Mouse (Mus musculus) kidney, adult 2 months (tissue): ENCODE measurements around the gene Vstm5. TPM values are rescaled to one million over a fixed set of nuclear protein-coding genes. Genes with fewer than 3 reads are reported as not detected.

ENCODE experiments used
- DNase-seq: peaks from one replicate; pipeline ENCODE4 v3.0.0; 2021
- H3K27ac ChIP-seq: fragments of 200-500 bp; 2 replicates; pipeline ENCODE4 v1.5.1; 2012; ENCODE audit warnings: low read depth, low read length, control low read depth, inconsistent platforms; ENCODE audit not compliant: insufficient read depth
- H3K27me3 ChIP-seq: fragments of 200-500 bp; replicated peaks from 2 replicates; pipeline ENCODE4 v1.6.1; 2012; ENCODE audit warnings: mild to moderate bottlenecking, moderate library complexity, low read length, inconsistent platforms; ENCODE audit not compliant: control insufficient read depth, insufficient read depth
- H3K36me3 ChIP-seq: fragments of 200-500 bp; 2 replicates; pipeline ENCODE4 v1.6.1; 2012; ENCODE audit warnings: mild to moderate bottlenecking, moderate library complexity, low read length, inconsistent platforms; ENCODE audit not compliant: control insufficient read depth, insufficient read depth
- H3K4me1 ChIP-seq: fragments of 200-500 bp; 2 replicates; pipeline ENCODE4 v1.6.1; 2011; ENCODE audit warnings: low read length; ENCODE audit not compliant: control insufficient read depth, insufficient read depth
- H3K4me3 ChIP-seq: fragments of 200-500 bp; 2 replicates; pipeline ENCODE4 v1.5.1; 2011; ENCODE audit warnings: mild to moderate bottlenecking, low read depth, low read length, control low read depth; ENCODE audit not compliant: insufficient read depth
- CTCF ChIP-seq: fragments of 200-500 bp; conservative IDR thresholded peaks from 2 replicates; pipeline ENCODE4 v1.5.1; 2011; ENCODE audit warnings: low read depth, mild to moderate bottlenecking, control low read depth, low read length, moderate library complexity, mixed read lengths; ENCODE audit not compliant: insufficient read depth, insufficient read length
- POLR2A ChIP-seq: fragments of 200-500 bp; IDR thresholded peaks from one replicate; pipeline ENCODE4 v1.6.1; 2011; ENCODE audit warnings: low read depth, low read length, control low read depth
- WGBS: fragments of 180-500 bp; shearing (Covaris S2); methylation state at CpG from one replicate; pipeline ENCODE4 v1.1.7; 2018; 5-methylcytosine and 5-hydroxymethylcytosine counted together
- polyA plus RNA-seq: library from polyadenylated mRNA; depleted of rRNA; stranded (reverse); fragments of >200 nt; gene quantifications from 2 replicates; pipeline ENCODE4 v1.2.3, GENCODE M21; 2012

Gene Vstm5
- polyA plus RNA-seq, 1 experiment = 11.6 TPM

DNA sequence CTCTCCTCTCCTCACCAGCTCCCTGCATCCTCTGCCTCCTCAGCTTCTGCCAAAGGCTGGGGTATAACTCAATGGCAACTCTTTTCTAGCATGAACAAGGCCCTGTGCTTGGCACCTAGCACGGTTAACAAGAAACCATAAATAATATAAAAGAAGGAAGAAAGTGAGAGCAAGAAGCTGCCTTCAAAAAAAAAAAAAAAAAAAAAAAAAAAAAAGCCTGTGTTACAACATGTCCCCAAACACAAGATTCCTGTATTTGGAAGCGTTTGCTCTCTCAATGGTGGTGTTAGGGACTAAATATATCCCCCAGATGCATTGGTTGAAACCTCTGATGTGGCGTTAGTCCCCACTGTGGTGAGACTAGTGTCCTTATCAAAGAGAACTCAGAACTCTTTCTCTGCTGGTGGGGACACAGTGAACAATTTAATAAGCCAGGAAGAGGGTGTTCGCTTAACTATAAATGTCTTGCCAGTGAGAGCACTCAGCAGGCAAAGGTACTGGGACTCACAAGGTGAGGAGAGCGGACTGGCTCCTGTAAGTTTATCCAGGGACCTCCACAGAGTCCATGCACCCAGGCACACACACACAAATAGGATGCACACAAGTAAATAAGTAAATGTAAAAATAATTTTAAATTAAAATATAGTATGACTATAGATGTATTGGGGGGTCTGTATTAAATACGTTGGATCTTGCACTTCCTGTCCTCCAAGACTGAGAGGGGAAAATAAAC, 2.2 kb downstream of the Vstm5 start:
- Histone ChIP-seq H3K27me3 (no peaks in the 10 kb centered on the region), H3K4me3 (no peak overlapping the region), H3K36me3 (no peaks in the 10 kb centered on the region), H3K4me1 (peaks cover 19% of the 10 kb centered on the region; the same call in 1 of the 2 replicates), H3K27ac (no peak overlapping the region)
- TF ChIP-seq POLR2A = no peak
- no peak for TF ChIP-seq CTCF
- no peak for DNase-seq
- WGBS = 67% methylated on average over 6 of the region's 6 CpGs

GRCm38 (mm10) chr9:15241596-15241939, 2.7 kb downstream of the Vstm5 start:
- Histone ChIP-seq H3K36me3 (no peaks in the 10 kb centered on the region), H3K27me3 (no peaks in the 10 kb centered on the region), H3K4me1 (peaks cover 19% of the 10 kb centered on the region; the same call in 1 of the 2 replicates), H3K4me3 (no peak overlapping the region), H3K27ac (peak overlapping the region; percentile 49; the same call in 1 of the 2 replicates)
- 30% methylated on average over 9 of the region's 9 CpGs for WGBS
- TF ChIP-seq CTCF (peak; percentile 83), POLR2A (no peak)
- peak; percentile 90 for DNase-seq

DNA sequence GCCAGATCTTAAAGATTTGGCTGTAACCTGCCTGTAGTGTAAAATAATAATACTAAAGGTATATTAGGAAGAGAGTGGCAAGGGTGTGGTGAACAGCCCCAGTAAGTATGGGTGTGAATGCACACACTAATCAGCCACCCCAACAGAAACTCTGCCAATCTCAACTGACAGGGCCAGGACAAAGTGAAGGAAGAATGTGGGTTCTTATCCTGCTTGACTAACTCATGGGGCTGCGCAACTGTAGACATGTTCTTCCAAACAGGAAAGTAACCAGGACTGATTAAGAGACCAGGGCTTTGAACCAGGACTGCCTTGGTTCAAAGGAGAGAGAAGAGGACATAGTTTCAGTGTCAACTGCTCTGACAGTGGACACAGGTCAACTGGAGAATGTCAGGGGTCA, 3.3 kb downstream of the Vstm5 start:
- no peaks in the 10 kb centered on the region for H3K27me3 ChIP-seq
- H3K27ac ChIP-seq = no peak overlapping the region
- TF ChIP-seq POLR2A (no peak), CTCF (no peak)
- no peaks in the 10 kb centered on the region for H3K36me3 ChIP-seq
- DNase-seq = no peak
- WGBS = 93% methylated on average over 1 of the region's 1 CpGs
- no peak overlapping the region for H3K4me3 ChIP-seq
- H3K4me1 ChIP-seq = peaks cover 19% of the 10 kb centered on the region; the same call in 1 of the 2 replicates

GRCm38 (mm10) chr9:15245319-15246075, 6.7 kb downstream of the Vstm5 start:
- H3K4me1 ChIP-seq = peaks cover 15% of the 10 kb centered on the region
- no peaks in the 10 kb centered on the region for H3K27me3 ChIP-seq
- peak; percentile 72 for DNase-seq
- WGBS = 46% methylated on average over 14 of the region's 14 CpGs
- H3K27ac ChIP-seq = peak overlapping the region; percentile 77
- TF ChIP-seq POLR2A (no peak), CTCF (no peak)
- H3K4me3 ChIP-seq = peak overlapping the region; percentile 1; the same call in 1 of the 2 replicates
- no peaks in the 10 kb centered on the region for H3K36me3 ChIP-seq

GRCm38 (mm10) chr9:15250376-15250775, 11.5 kb downstream of the Vstm5 start:
- DNase-seq = peak; percentile 34
- Histone ChIP-seq H3K4me1 (peaks cover 21% of the 10 kb centered on the region), H3K36me3 (no peaks in the 10 kb centered on the region), H3K4me3 (no peak overlapping the region), H3K27me3 (no peaks in the 10 kb centered on the region), H3K27ac (peak overlapping the region; percentile 4)
- TF ChIP-seq POLR2A (no peak), CTCF (no peak)
- WGBS = 43% methylated on average over 7 of the region's 7 CpGs

GRCm38 (mm10) chr9:15252196-15252595, 13.4 kb downstream of the Vstm5 start:
- WGBS = 47% methylated on average over 7 of the region's 7 CpGs

DNA sequence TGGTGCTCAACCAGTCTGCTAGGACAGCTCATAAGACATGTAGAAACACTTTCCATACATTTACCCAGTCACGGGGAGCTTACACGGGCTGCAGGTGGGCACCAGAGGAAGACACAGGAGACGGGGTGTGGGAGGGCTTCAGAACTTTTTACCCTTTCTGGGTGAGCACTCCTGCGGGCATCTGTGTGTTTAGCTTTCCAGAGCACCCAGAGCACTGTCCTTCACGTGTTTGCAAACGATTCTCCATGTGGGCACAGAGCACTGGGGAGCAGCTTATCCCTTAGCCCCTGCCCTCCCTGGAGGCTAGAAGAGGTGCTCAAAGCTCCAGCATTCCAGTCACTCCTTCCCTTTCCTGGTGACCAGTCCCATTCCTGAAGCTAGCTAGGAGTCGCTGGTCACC, 15.7 kb downstream of the Vstm5 start:
- Histone ChIP-seq H3K27me3 (no peaks in the 10 kb centered on the region), H3K36me3 (no peaks in the 10 kb centered on the region), H3K4me3 (no peak overlapping the region), H3K4me1 (peaks cover 17% of the 10 kb centered on the region), H3K27ac (no peak overlapping the region)
- DNase-seq = no peak
- TF ChIP-seq CTCF (no peak), POLR2A (no peak)
- WGBS = 75% methylated on average over 7 of the region's 7 CpGs

More at GRCm38 (mm10) chr9:15252196-15252595, 13.4 kb downstream of the Vstm5 start:
- Histone ChIP-seq H3K4me3 (no peak overlapping the region), H3K4me1 (peaks cover 17% of the 10 kb centered on the region), H3K27me3 (no peaks in the 10 kb centered on the region), H3K27ac (peak overlapping the region; percentile 89), H3K36me3 (no peaks in the 10 kb centered on the region)
- DNase-seq = peak; percentile 92
- no peak for TF ChIP-seq POLR2A
- no peak for TF ChIP-seq CTCF
